Mouse (Mus musculus): ENCODE results near the gene Cdk5r2.

DNA sequence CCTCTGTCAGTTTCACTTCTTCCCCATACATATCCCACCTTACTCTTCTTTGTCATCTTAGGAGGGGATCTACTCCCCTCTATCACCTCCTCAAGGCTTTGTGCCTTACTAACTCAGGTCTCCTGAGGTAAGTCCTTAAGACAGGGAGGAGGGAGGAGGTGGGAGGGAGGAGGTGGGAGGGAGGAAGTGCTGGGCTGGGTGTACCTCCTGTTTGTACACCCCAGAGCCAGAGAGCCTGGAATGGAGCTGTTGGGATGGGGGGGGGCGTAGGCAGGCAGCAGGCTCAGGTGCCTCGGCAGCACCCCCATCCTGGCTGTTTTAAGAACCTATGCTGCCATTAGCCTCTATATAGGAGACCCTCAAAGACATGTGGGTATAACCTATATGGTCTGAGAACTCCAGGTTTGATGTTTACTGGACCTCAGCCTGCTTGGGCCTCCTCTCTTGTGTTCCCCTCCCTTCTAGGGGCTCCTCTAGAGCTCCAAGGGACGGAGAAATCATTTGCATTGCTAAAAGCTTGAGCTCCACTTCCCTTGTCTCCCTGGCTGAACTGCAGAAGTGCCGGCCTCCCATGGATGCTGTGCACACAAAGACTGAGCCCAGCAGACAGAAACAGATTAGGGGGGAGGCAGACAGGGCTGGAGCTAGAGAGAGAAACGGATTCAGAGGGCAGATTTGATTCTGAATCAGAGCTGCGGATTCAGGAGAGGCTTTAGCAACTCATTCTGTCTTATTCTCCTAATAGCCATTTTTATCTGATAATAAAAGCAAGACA, 3.5 kb upstream of the Cdk5r2 start:
- TF ChIP-seq POLR2A (IDR thresholded peaks at IDR 0.05; ENCODE audit: low read depth, low read length) (no peak), CTCF (IDR thresholded peaks at IDR 0.05; ENCODE audit: extremely low read depth, insufficient read length, insufficient replicate concordance, low read depth, low read length) (no peak)
